Mouse (Mus musculus) heart, adult 2 months (tissue): ENCODE data around the gene Car11.

Experiments
- CTCF ChIP-seq: fragments of 200-600 bp; IDR thresholded peaks from 2 replicates; pipeline ENCODE4 v1.8.1; 2022; ENCODE audit warnings: antibody characterized with exemption, mild to moderate bottlenecking, moderate library complexity
- EP300 ChIP-seq: fragments of 200-500 bp; IDR thresholded peaks from 2 replicates; pipeline ENCODE4 v1.6.1; 2011; ENCODE audit warnings: low read depth, low read length, control low read depth; ENCODE audit not compliant: insufficient read depth
- POLR2A ChIP-seq: fragments of 200-500 bp; IDR thresholded peaks from 2 replicates; pipeline ENCODE4 v1.6.1; 2011; ENCODE audit warnings: mild to moderate bottlenecking, low read depth, low read length, control low read depth; ENCODE audit not compliant: insufficient read depth

DNA sequence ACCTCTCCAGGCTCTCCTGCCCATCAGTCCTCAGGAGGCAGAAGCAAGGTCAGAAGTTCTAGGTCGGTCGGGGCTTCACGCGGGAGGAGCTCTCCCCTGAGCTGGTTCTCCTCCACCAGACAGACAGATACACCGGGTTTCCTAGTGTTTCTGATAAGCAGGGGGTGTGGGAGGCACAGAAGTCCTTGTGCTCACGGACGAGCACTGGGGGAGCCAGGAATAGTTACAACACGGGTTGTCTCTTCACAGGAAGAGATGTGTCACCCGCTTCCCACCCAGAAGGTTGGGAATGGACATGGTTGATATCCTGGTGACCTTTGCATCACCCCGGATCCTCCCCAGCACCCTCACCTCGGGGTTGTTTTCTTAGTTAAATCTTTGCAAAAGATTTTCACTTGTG is 9.8 kb upstream of the Car11 start:
- no peak for TF ChIP-seq CTCF
- TF ChIP-seq POLR2A: no peak
- no peak for TF ChIP-seq EP300
